Mouse (Mus musculus) erythroblast, adult 5-6 weeks (primary cell): ENCODE measurements around the gene Rtn4rl1. TPM values are rescaled to one million over a fixed set of nuclear protein-coding genes. Genes with fewer than 3 reads are reported as not detected.

ENCODE experiments used
- total RNA-seq, 2 experiments: library from RNA; stranded (forward) in 1 of 2; stranded (reverse) in 1 of 2; fragments of 150-400 nt in 1 of 2; fragments of 200-764, 138-1000 nt in 1 of 2; gene quantifications; 2 replicates each; pipeline versions ENCODE4 v1.2.3 to v1.2.4; 2015 to 2017; ENCODE audit warnings: low replicate concordance in 2 of 2

Rtn4rl1 gene
- total RNA-seq, 2 experiments from 2014 or later, result not detected

Other genes with a start within 250 kb of the Rtn4rl1 start
- gene Hic1, start 24.3 kb upstream of the Rtn4rl1 start, total RNA-seq (2015; ENCODE audit: low replicate concordance), result not detected in 2 replicates
- gene Hic1, start 24.3 kb upstream of the Rtn4rl1 start, total RNA-seq (2017; ENCODE audit: low replicate concordance), result not detected in 2 replicates
- 1.9 and 6.7 TPM in 2 replicates for gene Ovca2, start 14.9 kb upstream of the Rtn4rl1 start, total RNA-seq (2015; ENCODE audit: low replicate concordance)
- gene Ovca2, start 14.9 kb upstream of the Rtn4rl1 start, total RNA-seq (2017; ENCODE audit: low replicate concordance), result 4.6 and 5.7 TPM in 2 replicates
- 0.58 and 4.2 TPM in 2 replicates for gene Dph1, start 2.5 kb upstream of the Rtn4rl1 start, total RNA-seq (2015; ENCODE audit: low replicate concordance)
- 3.6 and 4.5 TPM in 2 replicates for gene Dph1, start 2.5 kb upstream of the Rtn4rl1 start, total RNA-seq (2017; ENCODE audit: low replicate concordance)
- gene Rpa1, start 154.5 kb downstream of the Rtn4rl1 start, total RNA-seq (2015; ENCODE audit: low replicate concordance), result 7.5 and 15.7 TPM in 2 replicates
- 47.8 and 64.4 TPM in 2 replicates for gene Rpa1, start 154.5 kb downstream of the Rtn4rl1 start, total RNA-seq (2017; ENCODE audit: low replicate concordance)
- 4.0 and 8.5 TPM in 2 replicates for gene Smyd4, start 154.7 kb downstream of the Rtn4rl1 start, total RNA-seq (2015; ENCODE audit: low replicate concordance)
- gene Smyd4, start 154.7 kb downstream of the Rtn4rl1 start, total RNA-seq (2017; ENCODE audit: low replicate concordance), result 1.4 and 2.9 TPM in 2 replicates
- gene Serpinf1, start 228.9 kb downstream of the Rtn4rl1 start, total RNA-seq (2015; ENCODE audit: low replicate concordance), result 3.8 and 10.4 TPM in 2 replicates
- gene Serpinf1, start 228.9 kb downstream of the Rtn4rl1 start, total RNA-seq (2017; ENCODE audit: low replicate concordance), result 3.7 and 4.9 TPM in 2 replicates
- gene Serpinf2, start 245.8 kb downstream of the Rtn4rl1 start, total RNA-seq (2015; ENCODE audit: low replicate concordance), result 4.6 TPM in 1 of 2 replicates, not detected in the other
- gene Serpinf2, start 245.8 kb downstream of the Rtn4rl1 start, total RNA-seq (2017; ENCODE audit: low replicate concordance), result 0.70 and 0.94 TPM in 2 replicates